Mouse (Mus musculus) thymus, adult 18-20 months (tissue): Measurements from ENCODE around the gene Mgme1.

Experiments used
- DNase-seq, 2 experiments: peaks; one replicate each; pipeline ENCODE4 v3.0.0; 2022; ENCODE audit warnings: mixed read lengths in 2 of 2

Gene Mgme1

GRCm38 (mm10) chr2:144264398-144265119 lies 5.9 kb upstream of the Mgme1 start:
- no peak for DNase-seq

GRCm38 (mm10) chr2:144265120-144265488 lies 5.4 kb upstream of the Mgme1 start:
- no peak for DNase-seq

GRCm38 (mm10) chr2:144265916-144266683 lies 4.4 kb upstream of the Mgme1 start:
- no peak for DNase-seq

- DNase-seq, result no peak
Observed at GRCm38 (mm10) chr2:144267004-144267730, 3.3 kb upstream of the Mgme1 start.

- peak in 1 of 2 experiments; percentile 47 for DNase-seq
Observed at GRCm38 (mm10) chr2:144267731-144268015, 2.8 kb upstream of the Mgme1 start.

GRCm38 (mm10) chr2:144268446-144269305 lies 1.8 kb upstream of the Mgme1 start:
- DNase-seq, result no peak

- no peak for DNase-seq
Observed at GRCm38 (mm10) chr2:144269306-144269650, 1.2 kb upstream of the Mgme1 start.

GRCm38 (mm10) chr2:144269679-144270475 lies 586 bp upstream of the Mgme1 start:
- DNase-seq, result peak in 1 of 2 experiments; percentile 50

- DNase-seq, result no peak
Observed at GRCm38 (mm10) chr2:144272088-144272487, 1.6 kb downstream of the Mgme1 start.

GRCm38 (mm10) chr2:144274741-144275140 lies 4.3 kb downstream of the Mgme1 start:
- no peak for DNase-seq

GRCm38 (mm10) chr2:144276885-144277284 lies 6.4 kb downstream of the Mgme1 start:
- DNase-seq, result no peak

- no peak for DNase-seq
Observed at GRCm38 (mm10) chr2:144279742-144280141, 9.3 kb downstream of the Mgme1 start.

GRCm38 (mm10) chr2:144280568-144280967 lies 10.1 kb downstream of the Mgme1 start:
- DNase-seq, result no peak

GRCm38 (mm10) chr2:144281417-144281816 lies 11.0 kb downstream of the Mgme1 start:
- no peak for DNase-seq

- no peak for DNase-seq
Observed at GRCm38 (mm10) chr2:144290321-144290720, 19.9 kb downstream of the Mgme1 start.

GRCm38 (mm10) chr2:144291600-144292305 lies 21.3 kb downstream of the Mgme1 start:
- no peak for DNase-seq

- no peak for DNase-seq
Observed at GRCm38 (mm10) chr2:144295145-144295735, 24.8 kb downstream of the Mgme1 start.

GRCm38 (mm10) chr2:144299749-144300669 lies 29.5 kb downstream of the Mgme1 start:
- DNase-seq, result no peak

- no peak for DNase-seq
Observed at GRCm38 (mm10) chr2:144301101-144301500, 30.6 kb downstream of the Mgme1 start.
